Mouse (Mus musculus) cerebellum, adult 2 months (tissue): Measurements from ENCODE around the gene Ybx2.

Source experiments
- CTCF ChIP-seq: fragments of 200-500 bp; IDR thresholded peaks from 2 replicates; pipeline ENCODE4 v1.5.1; 2011; ENCODE audit warnings: low read depth, mild to moderate bottlenecking, control low read depth, low read length, moderate library complexity, borderline replicate concordance; ENCODE audit not compliant: insufficient read depth
- POLR2A ChIP-seq: fragments of 200-500 bp; IDR thresholded peaks from 2 replicates; pipeline ENCODE4 v1.6.1; 2011; ENCODE audit warnings: low read length, control low read depth, borderline replicate concordance; ENCODE audit not compliant: insufficient read depth

DNA sequence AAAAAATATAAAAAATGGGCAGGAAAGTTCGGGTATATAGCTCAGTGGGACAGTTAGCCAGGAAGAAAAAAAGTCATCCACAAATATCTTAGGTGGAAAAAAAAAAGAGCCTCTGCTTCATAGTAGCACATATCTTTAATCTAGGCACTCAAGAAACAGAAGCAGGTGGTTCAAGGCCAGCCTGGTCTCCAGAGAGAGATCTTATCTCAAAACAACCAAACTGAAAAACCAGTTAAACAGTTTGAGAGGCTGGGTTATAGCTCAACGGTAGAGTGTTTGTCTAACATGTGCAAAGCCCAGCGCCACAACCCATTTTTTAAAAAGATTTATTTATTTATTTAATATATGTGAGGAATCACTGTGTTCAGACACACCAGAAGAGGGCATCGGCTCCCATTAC lies 2.5 kb upstream of the Ybx2 start:
- TF ChIP-seq POLR2A: no peak
- TF ChIP-seq CTCF: no peak
